Mouse (Mus musculus) testis, adult 2 months (tissue): ENCODE measurements around the gene Snx13.

Experiments
- CTCF ChIP-seq: fragments of 200-500 bp; IDR thresholded peaks from 2 replicates; pipeline ENCODE4 v1.5.1; 2012; ENCODE audit warnings: low read depth, mild to moderate bottlenecking, inconsistent platforms, low read length, moderate library complexity; ENCODE audit not compliant: control insufficient read depth, insufficient read depth, insufficient replicate concordance
- POLR2A ChIP-seq: fragments of 200-500 bp; IDR thresholded peaks from 2 replicates; pipeline ENCODE4 v1.6.1; 2012; ENCODE audit warnings: low read depth, mild to moderate bottlenecking, inconsistent platforms, low read length, moderate library complexity; ENCODE audit not compliant: control insufficient read depth

- no peak for TF ChIP-seq CTCF
- TF ChIP-seq POLR2A, result no peak
These were observed 4.2 kb downstream of the Snx13 start for GRCm38 (mm10) chr12:35050964-35051758.
